Mouse (Mus musculus) bone marrow, adult 2 months (tissue): Measurements from ENCODE around the gene Tmem56. TPM values are rescaled to one million over a fixed set of nuclear protein-coding genes. Genes with fewer than 3 reads are reported as not detected.
A peak's percentile ranks its signal among the peaks of the same experiment; 100 is the strongest.

Experiments used
- H3K27ac ChIP-seq: fragments of 200-500 bp; 2 replicates; pipeline ENCODE4 v1.5.1; 2012; ENCODE audit warnings: low read depth, mild to moderate bottlenecking, control low read depth, inconsistent platforms, low read length; ENCODE audit not compliant: control insufficient read depth, poor library complexity, insufficient read depth
- H3K4me1 ChIP-seq: fragments of 200-500 bp; 2 replicates; pipeline ENCODE4 v1.6.1; 2011; ENCODE audit warnings: low read length; ENCODE audit not compliant: control insufficient read depth, insufficient read depth
- H3K4me3 ChIP-seq: fragments of 200-500 bp; replicated peaks from 2 replicates; pipeline ENCODE3; 2011; ENCODE audit warnings: mild to moderate bottlenecking, low read depth, low read length, control low read depth; ENCODE audit not compliant: control insufficient read depth
- CTCF ChIP-seq: fragments of 200-500 bp; IDR thresholded peaks from 2 replicates; pipeline ENCODE4 v1.5.1; 2011; ENCODE audit warnings: low read length, control low read depth; ENCODE audit not compliant: control insufficient read depth, insufficient read depth
- POLR2A ChIP-seq: fragments of 200-500 bp; IDR thresholded peaks from 2 replicates; pipeline ENCODE4 v1.6.1; 2011; ENCODE audit warnings: low read depth, mild to moderate bottlenecking, control low read depth, low read length, borderline replicate concordance; ENCODE audit not compliant: control insufficient read depth
- WGBS: fragments of 180-500 bp; shearing (Covaris S2); methylation state at CpG from one replicate; pipeline ENCODE4 v1.1.7; 2018; 5-methylcytosine and 5-hydroxymethylcytosine counted together
- polyA plus RNA-seq: library from polyadenylated mRNA; stranded (reverse); fragments of >200 nt; gene quantifications from 2 replicates; pipeline ENCODE4 v1.2.4, GENCODE M21; 2011; ENCODE audit warnings: low replicate concordance; ENCODE audit not compliant: missing spikeins, insufficient read depth, insufficient read length

Tmem56 gene
- polyA plus RNA-seq, 1 experiment, result 8.9 TPM

DNA sequence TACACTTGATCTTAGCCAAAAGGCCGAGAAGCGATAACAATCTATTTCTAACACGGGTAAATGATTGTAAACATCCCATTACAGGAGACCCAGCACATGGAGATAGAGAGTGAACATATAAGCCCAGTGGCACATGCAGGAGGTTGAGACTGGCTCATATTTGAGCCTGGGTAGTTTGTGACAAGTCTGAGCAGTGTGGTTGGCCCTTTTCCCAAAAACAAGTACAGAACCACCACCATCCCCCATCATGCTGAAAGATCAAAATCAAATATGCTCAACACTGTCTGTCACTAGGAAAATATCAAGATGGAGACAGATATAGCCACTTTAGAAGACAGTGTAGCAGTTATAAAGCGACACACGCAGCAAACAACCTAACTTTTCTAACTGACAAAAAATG lies 73.9 kb downstream of the Tmem56 start:
- Histone ChIP-seq H3K4me3 (no peak overlapping the region), H3K4me1 (no peaks in the 10 kb centered on the region), H3K27ac (no peak overlapping the region)
- WGBS, result 83% methylated on average over 5 of the region's 5 CpGs
- no peak for TF ChIP-seq CTCF
- no peak for TF ChIP-seq POLR2A

DNA sequence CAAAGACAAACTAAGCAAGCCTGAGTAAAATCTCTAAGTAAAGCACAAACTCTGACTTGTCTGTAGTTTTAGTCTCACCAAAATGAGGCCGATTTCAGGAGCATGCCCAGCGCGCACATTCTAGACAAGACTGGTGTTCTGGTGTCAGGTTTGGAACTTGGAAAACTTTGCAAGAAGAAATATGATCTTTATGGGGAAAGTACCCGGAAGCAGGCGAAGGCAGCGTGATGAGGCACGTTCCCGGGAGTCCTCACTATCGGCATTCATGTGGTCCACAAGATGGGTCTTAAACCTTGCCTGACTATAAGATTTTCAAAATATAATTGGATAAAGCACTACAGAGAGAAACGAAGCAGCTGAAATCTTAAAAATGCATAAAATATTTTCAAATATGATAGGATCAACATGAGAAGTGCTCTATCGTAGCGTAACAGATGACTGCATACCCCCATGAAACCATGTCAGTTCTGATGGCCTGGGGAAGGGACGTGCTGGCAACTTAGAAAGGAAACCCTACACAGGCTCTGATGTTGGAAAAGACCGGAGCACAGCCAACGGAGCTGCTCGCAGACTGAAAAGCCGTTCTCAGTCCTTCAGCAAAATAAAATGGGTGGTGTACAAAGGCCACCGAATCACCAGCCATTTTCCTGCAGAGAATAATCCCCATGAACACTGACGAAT lies 76.6 kb downstream of the Tmem56 start:
- TF ChIP-seq CTCF (no peak), POLR2A (no peak)

DNA sequence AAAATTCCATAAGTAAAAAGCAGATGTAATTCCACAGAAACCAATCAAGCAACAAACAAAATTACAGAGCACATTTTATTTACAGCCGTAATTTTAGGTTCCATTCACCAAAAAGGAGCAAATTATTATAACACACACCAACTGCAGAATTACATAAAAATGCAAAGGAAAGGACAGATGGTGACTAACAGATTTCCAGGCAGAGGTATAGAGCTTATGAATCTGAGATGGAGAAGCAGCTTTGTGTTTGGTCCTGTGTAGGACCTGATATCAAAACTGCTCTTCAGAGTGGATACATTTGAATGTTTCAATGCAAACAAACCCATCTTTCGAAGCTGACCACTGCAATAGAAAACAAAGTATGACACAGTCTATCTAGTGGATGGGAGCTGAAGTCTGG lies 80.3 kb downstream of the Tmem56 start:
- no peak for TF ChIP-seq POLR2A
- no peak for TF ChIP-seq CTCF
- Histone ChIP-seq H3K4me3 (no peak overlapping the region), H3K4me1 (no peaks in the 10 kb centered on the region), H3K27ac (no peak overlapping the region)
- WGBS, result 83% methylated on average over 2 of the region's 2 CpGs

More for the DNA sequence above, 76.6 kb downstream of the Tmem56 start:
- WGBS, result 91% methylated on average over 19 of the region's 19 CpGs
- Histone ChIP-seq H3K4me1 (no peaks in the 10 kb centered on the region), H3K4me3 (no peak overlapping the region), H3K27ac (no peak overlapping the region)

DNA sequence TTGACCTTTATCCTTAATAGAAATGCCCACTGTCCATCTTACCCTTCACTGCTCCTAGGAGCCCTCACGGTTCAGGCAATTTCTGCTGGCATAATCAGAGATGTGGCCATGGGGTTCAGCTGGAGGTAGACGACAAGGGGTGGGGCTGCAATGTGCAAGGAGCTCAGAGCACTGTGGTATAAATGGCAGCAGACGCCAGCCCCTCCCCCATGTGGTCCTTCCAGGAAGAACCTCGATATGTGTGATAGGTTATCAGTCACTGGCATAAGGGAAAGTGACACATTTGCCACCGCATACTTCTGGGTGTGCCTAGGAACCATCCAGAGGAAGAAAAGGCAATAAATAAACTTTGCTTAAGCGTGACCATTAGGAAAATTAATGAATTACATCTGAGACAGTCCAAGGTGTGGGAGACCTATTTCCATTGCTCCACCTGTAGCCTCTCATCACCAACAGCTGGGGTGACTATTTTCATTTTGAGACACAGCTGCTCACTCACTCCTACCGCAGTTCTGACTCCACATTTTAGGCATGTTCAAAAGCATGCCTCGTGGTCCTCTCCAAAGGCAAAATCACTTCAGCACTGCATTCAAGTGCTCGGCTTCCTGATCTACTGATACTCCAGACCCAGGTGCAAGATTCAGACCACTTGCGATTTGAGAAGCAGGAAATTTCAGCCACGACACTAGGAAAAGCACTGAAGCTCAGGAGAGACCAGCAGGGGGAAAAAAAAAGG lies 81.7 kb downstream of the Tmem56 start:
- peak overlapping the region; percentile 1; the same call in 1 of the 2 replicates for H3K27ac ChIP-seq
- no peaks in the 10 kb centered on the region for H3K4me1 ChIP-seq
- no peak for TF ChIP-seq POLR2A
- no peak for TF ChIP-seq CTCF
- H3K4me3 ChIP-seq, result no peak overlapping the region
- WGBS, result 11% methylated on average over 11 of the region's 11 CpGs

GRCm38 (mm10) chr3:121189199-121189598 lies 93.7 kb downstream of the Tmem56 start:
- no peak for TF ChIP-seq CTCF
- no peak for TF ChIP-seq POLR2A
- H3K4me3 ChIP-seq, result no peak overlapping the region
- no peak overlapping the region for H3K27ac ChIP-seq
- WGBS, result 77% methylated on average over 2 of the region's 2 CpGs
- H3K4me1 ChIP-seq, result no peaks in the 10 kb centered on the region

DNA sequence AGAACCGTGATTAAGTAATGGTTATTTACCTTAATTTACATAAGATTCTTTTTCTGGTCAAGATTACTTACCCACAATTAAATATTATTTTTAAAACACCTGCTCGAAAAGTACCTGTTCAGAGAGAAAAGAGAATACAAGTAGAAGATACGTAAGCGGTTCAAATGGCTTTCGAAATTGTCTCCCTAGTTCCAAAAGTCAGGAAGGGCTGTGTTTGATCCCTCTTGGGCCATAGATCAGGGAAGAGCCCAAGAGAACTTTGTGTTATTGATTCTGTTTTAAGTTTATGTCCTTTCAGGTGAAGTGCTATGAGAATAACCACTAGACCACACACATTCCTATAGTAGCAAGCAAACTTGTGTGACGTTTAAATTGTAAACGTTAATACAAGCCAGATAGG lies 95.4 kb downstream of the Tmem56 start:
- Histone ChIP-seq H3K4me3 (no peak overlapping the region), H3K27ac (no peak overlapping the region), H3K4me1 (no peaks in the 10 kb centered on the region)
- TF ChIP-seq CTCF, result no peak
- TF ChIP-seq POLR2A, result no peak
- WGBS, result 90% methylated on average over 7 of the region's 7 CpGs

GRCm38 (mm10) chr3:121186925-121187324 lies 96.0 kb downstream of the Tmem56 start:
- 98% methylated on average over 3 of the region's 3 CpGs for WGBS
- no peak overlapping the region for H3K27ac ChIP-seq
- H3K4me3 ChIP-seq, result no peak overlapping the region
- no peak for TF ChIP-seq POLR2A
- TF ChIP-seq CTCF, result no peak
- no peaks in the 10 kb centered on the region for H3K4me1 ChIP-seq

DNA sequence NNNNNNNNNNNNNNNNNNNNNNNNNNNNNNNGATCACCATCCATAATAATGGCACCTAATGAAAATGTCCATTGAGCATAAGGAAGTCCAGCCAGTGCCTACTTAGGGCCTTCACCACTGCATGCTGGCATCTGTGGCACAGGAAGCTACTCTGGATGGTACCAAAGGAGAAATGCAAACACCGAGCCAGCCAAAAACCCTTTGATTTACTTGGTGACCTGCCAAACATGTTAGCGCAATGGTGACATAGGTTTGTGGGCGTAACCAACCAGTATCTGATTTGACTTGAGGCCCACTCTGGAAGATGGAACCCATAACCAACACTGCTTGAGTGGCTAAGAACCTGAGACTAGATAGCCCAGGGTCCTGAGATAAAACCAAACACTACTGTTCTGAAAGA lies 97.7 kb downstream of the Tmem56 start:
- H3K4me3 ChIP-seq, result no peak overlapping the region
- 50% methylated on average over 3 of the region's 3 CpGs for WGBS
- TF ChIP-seq CTCF (no peak), POLR2A (no peak)
- no peaks in the 10 kb centered on the region for H3K4me1 ChIP-seq
- H3K27ac ChIP-seq, result no peak overlapping the region

DNA sequence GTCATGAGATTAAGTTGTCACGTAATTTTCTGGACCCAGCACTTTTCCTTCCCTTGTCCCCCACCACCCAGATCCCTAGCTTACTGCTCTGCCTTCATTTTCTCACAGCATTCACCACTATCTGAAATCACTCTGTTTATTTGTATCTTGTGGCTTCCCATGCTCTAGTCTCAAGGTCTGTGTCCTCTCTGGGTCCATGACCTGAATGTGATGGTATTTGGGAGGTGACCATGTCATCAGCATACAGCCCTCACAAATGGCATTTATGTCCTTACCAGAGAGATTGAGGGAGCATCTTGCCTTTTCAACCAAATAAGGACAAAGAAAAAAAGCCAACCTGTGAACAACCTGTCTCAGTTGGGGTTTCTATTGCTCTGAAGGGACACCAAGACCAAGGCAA lies 106.9 kb downstream of the Tmem56 start:
- TF ChIP-seq POLR2A, result no peak
- no peak for TF ChIP-seq CTCF
- WGBS, result 89% methylated on average over 1 of the region's 1 CpGs
- no peak overlapping the region for H3K4me3 ChIP-seq
- H3K27ac ChIP-seq, result no peak overlapping the region
- H3K4me1 ChIP-seq, result no peaks in the 10 kb centered on the region
